Mouse (Mus musculus) ES-E14 (cell line): ENCODE data around the gene Apeh. TPM values are rescaled to one million over a fixed set of nuclear protein-coding genes. Genes with fewer than 3 reads are reported as not detected.

Experiments used
- DNase-seq: peaks from one replicate; pipeline ENCODE4 v3.0.0-alpha.2; 2013; ENCODE audit warnings: low read depth, low spot score
- H3K27ac ChIP-seq: 2 replicates; pipeline ENCODE4 v1.5.1; 2012; ENCODE audit warnings: low read depth, mild to moderate bottlenecking, low read length, moderate library complexity, mixed read lengths; ENCODE audit not compliant: poor library complexity, insufficient read depth, severe bottlenecking
- H3K36me3 ChIP-seq: 2 replicates; pipeline ENCODE4 v1.6.1; 2012; ENCODE audit warnings: mild to moderate bottlenecking, low read length, moderate library complexity, mixed read lengths; ENCODE audit not compliant: control insufficient read depth, poor library complexity, insufficient read depth, severe bottlenecking
- H3K4me1 ChIP-seq, 2 experiments: fragments of 150-350 bp in 1 of 2; sonication (generic) in 1 of 2; 2 replicates each; pipeline ENCODE4 v1.6.1; 2012; ENCODE audit warnings: low read length in 2 of 2, mild to moderate bottlenecking in 1 of 2, mixed read lengths in 1 of 2; ENCODE audit not compliant: control insufficient read depth in 2 of 2, insufficient read depth in 2 of 2, poor library complexity in 1 of 2
- H3K4me3 ChIP-seq, 2 experiments: fragments of 150-350 bp in 1 of 2; sonication (generic) in 1 of 2; 2 replicates each; pipeline ENCODE4 v1.5.1; 2012; ENCODE audit warnings: low read length in 2 of 2, low read depth in 1 of 2, mild to moderate bottlenecking in 1 of 2, mixed read lengths in 1 of 2; ENCODE audit not compliant: insufficient read depth in 1 of 2, poor library complexity in 1 of 2, severe bottlenecking in 1 of 2
- H3K9ac ChIP-seq: 2 replicates; pipeline ENCODE4 v1.6.1; 2012; ENCODE audit warnings: low read depth, mild to moderate bottlenecking, low read length, mixed read lengths; ENCODE audit not compliant: poor library complexity, insufficient read depth, severe bottlenecking
- H3K9me3 ChIP-seq: fragments of 150-350 bp; sonication (generic); 2 replicates; pipeline ENCODE4 v1.6.1; 2012; ENCODE audit warnings: low read depth, mild to moderate bottlenecking, low read length; ENCODE audit not compliant: control insufficient read depth, insufficient read depth
- CHD2 ChIP-seq: IDR thresholded peaks from 2 replicates; pipeline ENCODE4 v1.6.1; 2014; ENCODE audit warnings: mild to moderate bottlenecking, low read depth, low read length, inconsistent platforms
- HCFC1 ChIP-seq: IDR thresholded peaks from 2 replicates; pipeline ENCODE4 v1.6.1; 2012; ENCODE audit warnings: low read length, inconsistent platforms, borderline replicate concordance; ENCODE audit not compliant: insufficient read depth
- MAFK ChIP-seq: IDR thresholded peaks from 2 replicates; pipeline ENCODE4 v1.6.1; 2014; ENCODE audit warnings: mild to moderate bottlenecking, low read depth, low read length, inconsistent platforms; ENCODE audit not compliant: insufficient read depth
- ZC3H11A ChIP-seq: IDR thresholded peaks from 2 replicates; pipeline ENCODE4 v1.6.1; 2012; ENCODE audit warnings: low read depth, mild to moderate bottlenecking, inconsistent platforms, low read length, borderline replicate concordance
- ZNF384 ChIP-seq: IDR thresholded peaks from 2 replicates; pipeline ENCODE4 v1.6.1; 2012; ENCODE audit warnings: low read depth, low read length, inconsistent platforms
- in situ Hi-C, 2 experiments: fragments of 600-800 bp; cut with MboI; formaldehyde crosslinking; loops; one replicate each; pipeline ENCODE4 v1.15.1; 2025; ENCODE audit warnings: low sequenced_read_pairs in 2 of 2, inconsistent platforms in 1 of 2; ENCODE audit not compliant: unreplicated experiment in 2 of 2
- total RNA-seq: library from RNA; depleted of rRNA; stranded (reverse); fragments of 300-350 nt; gene quantifications from 2 replicates; pipeline ENCODE4 v1.2.3, GENCODE M21; 2012

The Apeh gene
- total RNA-seq, 1 experiment, result 37.3 TPM

DNA sequence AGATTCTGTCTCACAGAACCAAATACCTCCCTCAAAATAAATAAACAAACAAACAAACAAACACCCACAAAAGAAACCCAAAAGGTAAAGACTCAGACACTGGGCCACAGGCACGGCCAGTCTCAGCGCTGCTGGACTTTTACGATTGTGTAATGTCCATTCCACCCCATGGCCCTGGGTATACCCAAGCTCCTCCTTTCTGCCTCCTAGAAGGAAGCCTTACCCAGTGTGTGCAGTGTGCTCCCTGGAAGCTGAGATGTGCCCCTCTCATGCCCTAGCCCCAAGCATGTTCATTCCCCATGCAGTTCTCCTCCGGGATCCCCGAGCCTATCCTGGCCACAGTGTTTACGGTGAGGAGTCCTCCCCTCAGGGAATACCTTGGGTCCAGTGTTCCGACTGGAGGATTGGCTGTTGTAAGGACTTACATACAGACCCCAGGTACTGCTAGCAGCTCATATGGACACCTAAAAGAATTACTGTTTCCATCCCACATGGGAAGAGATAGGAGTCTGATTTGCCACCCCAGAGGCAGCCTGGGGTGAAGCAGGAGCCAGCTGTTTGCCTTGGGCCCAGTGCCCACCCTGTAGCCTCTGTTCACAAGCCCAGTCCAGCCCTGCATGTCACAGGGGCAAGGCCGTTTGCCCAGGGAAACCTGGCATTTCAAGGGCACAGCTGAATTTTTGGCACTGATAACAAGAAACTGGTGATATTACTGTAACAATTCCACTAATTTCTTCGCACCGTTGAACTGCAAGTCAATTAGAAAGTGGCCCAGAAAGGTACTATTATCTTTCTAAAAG lies 27.0 kb upstream of the Apeh start:
- no peak for DNase-seq
- TF ChIP-seq ZNF384 (no peak), HCFC1 (no peak), ZC3H11A (no peak), MAFK (no peak), CHD2 (no peak)
- Histone ChIP-seq H3K9me3 (no peaks in the 10 kb centered on the region), H3K36me3 (no peaks in the 10 kb centered on the region), H3K27ac (no peak overlapping the region), H3K4me1 (0 out of 4 replicates have a peak, but pooled peaks cover 0 to 1% of the 10 kb centered on the region in 2 experiments), H3K4me3 (no peak overlapping the region), H3K9ac (no peak overlapping the region)
- in situ Hi-C loops, result no loop called here

DNA sequence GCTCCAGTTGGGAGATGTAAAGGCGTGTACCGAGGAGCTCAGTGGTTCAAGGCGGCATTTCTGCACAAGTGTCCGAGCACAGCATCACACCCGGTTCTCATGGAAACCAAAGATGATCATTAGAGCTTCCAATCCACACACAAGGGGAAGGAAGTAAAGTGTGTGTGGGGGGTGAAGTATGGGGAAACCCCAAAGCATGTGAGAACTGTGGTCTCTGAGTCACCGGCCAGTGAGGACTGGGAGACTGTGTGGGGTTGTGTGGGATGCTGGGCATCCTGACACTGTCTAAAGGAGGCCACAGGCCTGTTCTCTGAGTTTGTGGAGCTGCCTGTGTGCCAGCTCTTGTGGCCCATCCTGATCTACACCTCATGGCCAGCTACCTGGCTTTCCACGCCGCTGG lies 26.3 kb upstream of the Apeh start:
- no peaks in the 10 kb centered on the region for H3K36me3 ChIP-seq
- DNase-seq, result no peak
- H3K9me3 ChIP-seq, result no peaks in the 10 kb centered on the region
- no peak overlapping the region for H3K4me3 ChIP-seq
- no peak overlapping the region for H3K9ac ChIP-seq
- no peak overlapping the region for H3K27ac ChIP-seq
- 0 out of 4 replicates have a peak, but pooled peaks cover 0 to 1% of the 10 kb centered on the region in 2 experiments for H3K4me1 ChIP-seq
- no peak for TF ChIP-seq MAFK
- no peak for TF ChIP-seq CHD2
- TF ChIP-seq HCFC1, result no peak
- TF ChIP-seq ZNF384, result no peak
- TF ChIP-seq ZC3H11A, result no peak
- in situ Hi-C loops, result no loop called here

- in situ Hi-C loops, result no loop called here
- Histone ChIP-seq H3K4me1 (peaks cover 0 to 7% of the 10 kb centered on the region in 2 experiments; a peak in 2 of 4 replicates), H3K36me3 (no peaks in the 10 kb centered on the region), H3K27ac (no peak overlapping the region; the same call in 1 of the 2 replicates), H3K9ac (no peak overlapping the region), H3K4me3 (no peak overlapping the region), H3K9me3 (no peaks in the 10 kb centered on the region)
- no peak for DNase-seq
- no peak for TF ChIP-seq CHD2
Measured at GRCm38 (mm10) chr9:108119891-108120411, 25.5 kb upstream of the Apeh start.

DNA sequence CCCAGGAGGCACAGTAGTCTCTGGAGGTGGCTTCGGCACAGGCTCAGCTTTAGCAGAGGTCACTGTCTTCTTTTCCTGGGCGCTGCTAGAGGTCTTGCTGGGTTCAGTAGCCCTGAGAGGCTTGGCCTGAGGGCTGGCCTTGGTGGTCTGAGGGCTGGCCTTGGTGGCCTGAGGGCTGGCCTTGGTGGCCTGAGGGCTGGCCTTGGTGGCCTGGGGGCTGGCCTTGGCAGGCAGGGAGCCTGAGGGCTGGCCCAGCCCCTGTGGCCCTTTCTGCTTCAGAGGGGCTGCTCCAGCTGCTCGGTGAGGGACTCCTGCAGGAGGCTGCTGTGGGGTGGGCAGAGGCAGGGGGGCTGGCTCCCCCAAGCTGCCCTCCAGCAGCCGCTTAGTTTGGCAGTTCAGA lies 22.7 kb upstream of the Apeh start:
- Histone ChIP-seq H3K27ac (no peak overlapping the region), H3K36me3 (no peaks in the 10 kb centered on the region), H3K4me3 (no peak overlapping the region), H3K9me3 (no peaks in the 10 kb centered on the region), H3K9ac (no peak overlapping the region), H3K4me1 (peaks cover 0 to 9% of the 10 kb centered on the region in 2 experiments; a peak in 2 of 4 replicates)
- DNase-seq, result no peak
- TF ChIP-seq MAFK (no peak), ZC3H11A (no peak), ZNF384 (no peak), HCFC1 (no peak), CHD2 (no peak)
- in situ Hi-C loops, result no loop called here
